Mouse (Mus musculus): Measurements from ENCODE around the gene Disp1. TPM values are rescaled to one million over a fixed set of nuclear protein-coding genes. Genes with fewer than 3 reads are reported as not detected.
A peak's percentile ranks its signal among the peaks of the same experiment; 100 is the strongest.

Gene Disp1
- polyA plus RNA-seq, 1 experiment from 2014 or later = 19.1 TPM

DNA sequence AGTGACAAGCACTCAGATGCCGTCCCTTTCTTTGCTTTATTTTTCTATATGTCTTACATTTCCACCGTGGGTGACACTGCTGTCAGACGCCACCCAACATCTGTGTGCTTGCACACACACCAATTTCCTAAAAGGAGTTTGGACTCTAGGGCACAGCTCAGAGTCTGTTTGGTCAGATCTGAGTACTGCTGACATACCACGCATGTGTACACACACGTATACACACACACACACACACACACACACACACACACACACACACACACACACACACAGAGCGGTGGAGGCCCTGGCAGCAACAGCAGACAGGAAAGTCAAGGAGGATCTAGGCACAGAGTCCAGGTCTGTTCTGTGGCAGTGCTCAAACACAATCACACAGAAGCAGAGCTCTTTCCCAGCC lies 61.1 kb downstream of the Disp1 start:
- Histone ChIP-seq H3K9me3 (no peaks in the 10 kb centered on the region), H3K9ac (no peak overlapping the region), H3K4me1 (peaks cover 16% of the 10 kb centered on the region), H3K4me2 (replicated peaks) (no peak overlapping the region), H3K27me3 (no peaks in the 10 kb centered on the region), H3K27ac (no peak overlapping the region), H3K36me3 (no peaks in the 10 kb centered on the region; the same call in 1 of the 2 replicates), H3K4me3 (no peak overlapping the region)
- ATAC-seq (ENCODE audit: insufficient number of reproducible peaks, insufficient read depth, low FRiP score, low TSS enrichment) = no peak
- WGBS = 74% methylated on average over 6 of the region's 6 CpGs

DNA sequence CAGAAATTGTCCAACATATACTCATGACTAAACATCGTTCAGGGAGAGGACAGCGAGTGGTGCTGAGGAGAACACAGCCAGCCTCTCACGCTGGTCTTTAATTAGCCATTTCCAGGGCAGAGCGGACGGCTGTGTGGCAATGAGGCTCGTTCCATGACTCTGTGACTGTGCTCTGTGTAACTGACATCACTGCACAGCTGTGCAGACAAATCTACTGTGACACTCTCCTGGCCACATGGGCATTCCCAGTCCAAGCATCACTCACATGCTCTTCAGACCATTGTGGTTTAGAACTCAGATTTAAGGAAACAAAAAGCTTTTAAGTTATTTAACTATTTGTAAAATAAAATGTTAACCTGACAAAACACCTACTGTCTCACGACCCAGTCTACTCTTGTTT lies 62.1 kb downstream of the Disp1 start:
- no peak overlapping the region for H3K4me2 ChIP-seq (replicated peaks)
- 57% methylated on average over 7 of the region's 7 CpGs for WGBS
- H3K4me1 ChIP-seq = peaks cover 15% of the 10 kb centered on the region
- no peak overlapping the region for H3K4me3 ChIP-seq
- H3K27ac ChIP-seq = no peak overlapping the region
- H3K27me3 ChIP-seq = no peaks in the 10 kb centered on the region
- no peak overlapping the region for H3K9ac ChIP-seq
- no peak for ATAC-seq (ENCODE audit: insufficient number of reproducible peaks, insufficient read depth, low FRiP score, low TSS enrichment)
- no peaks in the 10 kb centered on the region; the same call in 1 of the 2 replicates for H3K36me3 ChIP-seq
- no peaks in the 10 kb centered on the region for H3K9me3 ChIP-seq

DNA sequence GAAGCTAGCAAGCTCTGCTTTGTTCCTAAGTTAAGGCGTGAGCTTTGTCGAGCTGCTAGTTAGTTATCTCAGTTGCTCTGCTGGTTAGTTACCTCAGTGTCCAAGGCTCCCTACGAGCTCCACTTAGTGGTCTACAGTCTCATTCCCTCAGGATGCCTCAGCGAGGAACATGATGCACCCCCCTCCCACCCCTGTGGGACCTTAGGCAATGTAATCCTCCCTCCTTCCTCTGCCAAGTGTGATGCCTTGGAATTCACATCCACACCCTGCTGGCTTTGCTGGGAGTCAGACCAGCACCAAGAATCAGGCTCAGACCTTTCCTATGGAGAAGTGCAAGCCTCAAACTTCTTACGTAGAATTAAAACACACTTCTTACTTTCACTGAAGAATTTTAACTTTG lies 65.7 kb downstream of the Disp1 start:
- no peaks in the 10 kb centered on the region for H3K9me3 ChIP-seq
- WGBS = 70% methylated on average over 5 of the region's 5 CpGs
- no peak overlapping the region for H3K4me2 ChIP-seq (replicated peaks)
- peaks cover 13% of the 10 kb centered on the region for H3K4me1 ChIP-seq
- H3K27ac ChIP-seq = no peak overlapping the region
- no peaks in the 10 kb centered on the region; the same call in 1 of the 2 replicates for H3K36me3 ChIP-seq
- H3K27me3 ChIP-seq = no peaks in the 10 kb centered on the region
- ATAC-seq (ENCODE audit: insufficient number of reproducible peaks, insufficient read depth, low FRiP score, low TSS enrichment) = no peak
- no peak overlapping the region for H3K4me3 ChIP-seq
- no peak overlapping the region for H3K9ac ChIP-seq

DNA sequence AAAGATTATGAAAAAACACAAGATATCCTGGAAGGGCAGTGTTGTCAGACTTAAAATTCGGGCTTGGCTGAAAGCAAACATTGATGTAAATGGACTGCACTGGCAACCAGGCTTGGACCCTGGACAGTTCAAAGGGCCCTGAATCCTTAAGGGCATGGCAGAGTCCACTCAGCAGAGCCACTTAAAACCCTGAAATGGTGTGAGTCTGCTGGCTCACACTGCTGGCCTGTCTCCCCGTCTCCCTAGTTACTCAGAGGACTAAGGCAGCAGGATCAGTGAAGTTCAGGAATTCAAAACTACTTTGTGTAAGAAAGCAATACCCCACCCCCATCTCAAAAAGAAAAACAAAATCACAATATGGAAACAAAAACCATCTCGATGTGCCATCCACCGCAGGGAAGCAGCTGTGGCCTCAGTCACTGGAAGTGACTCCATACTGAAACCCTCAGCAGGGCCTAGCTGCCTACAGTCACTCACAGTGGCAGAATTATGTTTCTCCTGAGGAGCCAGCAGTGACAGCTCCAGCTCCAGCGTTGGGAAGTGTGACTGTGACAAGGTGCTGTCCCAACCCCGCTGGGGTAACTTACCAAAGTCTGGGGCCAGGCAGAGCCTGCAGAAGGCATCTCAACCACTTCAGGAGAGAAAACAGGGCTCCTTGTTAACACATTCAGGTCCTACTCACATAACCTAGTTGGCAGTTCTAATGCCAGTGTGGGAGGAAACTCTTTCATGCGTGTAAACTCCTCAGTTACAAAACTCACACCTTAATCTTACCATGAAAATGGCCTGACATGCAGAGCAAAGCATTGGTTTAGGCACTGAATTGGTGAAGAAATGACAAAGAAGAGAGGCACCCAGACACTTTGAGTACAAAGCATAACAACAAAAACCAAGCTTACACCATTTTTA lies 66.8 kb downstream of the Disp1 start:
- Histone ChIP-seq H3K36me3 (no peaks in the 10 kb centered on the region; the same call in 1 of the 2 replicates), H3K4me1 (peaks cover 23% of the 10 kb centered on the region), H3K9me3 (no peaks in the 10 kb centered on the region), H3K4me3 (no peak overlapping the region), H3K27ac (no peak overlapping the region), H3K27me3 (no peaks in the 10 kb centered on the region), H3K4me2 (replicated peaks) (no peak overlapping the region), H3K9ac (no peak overlapping the region)
- WGBS = 48% methylated on average over 7 of the region's 7 CpGs
- no peak for ATAC-seq (ENCODE audit: insufficient number of reproducible peaks, insufficient read depth, low FRiP score, low TSS enrichment)

DNA sequence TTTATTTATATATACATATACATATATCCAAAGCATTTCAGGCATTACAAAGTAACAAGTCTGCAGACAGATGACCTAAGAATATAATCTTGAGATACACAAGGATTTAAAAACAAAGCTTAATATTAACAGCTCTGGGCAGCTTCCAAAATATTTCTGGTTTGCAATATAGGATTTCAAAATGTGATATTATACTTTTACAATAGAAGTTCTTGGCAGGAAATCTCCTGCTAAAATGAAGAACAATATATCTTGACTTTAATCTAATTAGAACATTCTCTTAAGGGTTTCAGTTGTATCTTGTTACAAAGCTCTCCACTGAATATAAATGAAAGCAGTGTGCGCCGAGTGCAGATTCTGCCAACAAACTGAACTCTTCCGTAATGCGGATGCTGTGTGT lies 68.0 kb downstream of the Disp1 start:
- Histone ChIP-seq H3K27me3 (0 out of 2 replicates have a peak, but pooled peaks cover 6% of the 10 kb centered on the region), H3K4me3 (no peak overlapping the region), H3K4me2 (replicated peaks) (no peak overlapping the region), H3K36me3 (no peaks in the 10 kb centered on the region; the same call in 1 of the 2 replicates), H3K9ac (no peak overlapping the region), H3K4me1 (peaks cover 28% of the 10 kb centered on the region), H3K27ac (no peak overlapping the region), H3K9me3 (no peaks in the 10 kb centered on the region)
- 87% methylated on average over 4 of the region's 4 CpGs for WGBS
- no peak for ATAC-seq (ENCODE audit: insufficient number of reproducible peaks, insufficient read depth, low FRiP score, low TSS enrichment)

DNA sequence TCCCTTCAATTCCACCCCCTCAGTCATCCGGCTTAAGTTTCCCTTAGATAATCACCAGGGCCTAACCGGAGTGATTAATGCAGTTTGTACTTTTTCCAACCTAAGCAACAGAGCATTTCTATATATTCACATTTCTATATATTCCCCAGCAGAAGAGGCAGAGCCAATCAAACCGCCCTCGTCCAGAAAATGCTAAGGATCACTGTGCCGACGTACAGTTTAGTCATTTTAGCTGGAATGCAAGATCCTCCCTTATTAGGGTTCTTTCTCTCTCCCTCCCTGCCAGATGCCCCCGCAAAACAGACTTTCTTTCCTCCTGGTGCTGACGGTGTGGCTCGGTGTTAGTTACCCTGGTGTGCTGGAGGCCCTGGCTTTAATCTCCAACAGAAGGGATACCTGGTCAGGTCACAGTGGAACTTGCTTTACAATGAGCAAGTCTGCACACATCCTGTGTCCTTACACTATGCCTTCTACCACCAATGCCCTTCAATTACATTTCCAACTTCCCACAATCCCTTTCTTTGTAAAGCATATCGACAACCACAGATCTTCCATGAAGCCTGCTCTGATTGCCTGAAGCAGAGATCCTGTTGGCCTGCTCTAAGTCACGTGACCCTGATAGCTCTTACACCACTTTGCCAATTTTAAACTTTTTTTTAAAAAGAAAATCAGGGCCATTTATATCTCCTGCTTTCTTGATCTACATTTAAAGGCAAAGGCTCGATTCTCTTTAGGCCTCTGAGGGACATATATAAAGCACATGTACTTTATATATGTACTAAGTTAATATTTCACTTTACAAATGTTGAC lies 69.6 kb downstream of the Disp1 start:
- Histone ChIP-seq H3K9me3 (no peaks in the 10 kb centered on the region), H3K27ac (no peak overlapping the region), H3K4me3 (no peak overlapping the region), H3K4me2 (replicated peaks) (no peak overlapping the region), H3K27me3 (0 out of 2 replicates have a peak, but pooled peaks cover 6% of the 10 kb centered on the region), H3K36me3 (no peaks in the 10 kb centered on the region), H3K4me1 (peaks cover 40% of the 10 kb centered on the region), H3K9ac (no peak overlapping the region)
- WGBS = 59% methylated on average over 12 of the region's 12 CpGs
- ATAC-seq (ENCODE audit: insufficient number of reproducible peaks, insufficient read depth, low FRiP score, low TSS enrichment) = no peak

DNA sequence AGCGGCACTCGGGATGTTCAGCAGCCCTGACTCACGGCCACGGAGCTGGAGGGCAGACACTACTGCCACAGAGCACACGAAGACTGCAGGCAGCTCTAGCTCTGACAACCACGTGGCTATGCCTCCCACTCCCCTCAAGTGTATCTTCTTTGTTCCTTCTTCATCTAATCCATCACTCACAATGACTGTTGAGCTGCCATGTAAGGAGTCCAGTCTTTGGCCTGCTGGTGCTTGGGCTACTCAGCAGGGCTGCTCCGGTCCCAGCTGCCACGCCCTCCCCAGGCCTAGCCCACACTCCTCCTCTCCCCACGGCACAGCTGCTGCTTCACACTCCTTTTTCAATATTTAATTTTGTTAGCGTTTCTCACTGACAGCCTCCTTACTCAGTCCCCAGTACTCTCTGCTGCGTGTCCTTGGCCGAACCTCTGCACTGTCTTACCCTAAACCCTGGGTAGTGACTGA lies 70.9 kb downstream of the Disp1 start:
- H3K4me3 ChIP-seq = no peak overlapping the region
- ATAC-seq (ENCODE audit: insufficient number of reproducible peaks, insufficient read depth, low FRiP score, low TSS enrichment) = no peak
- H3K4me1 ChIP-seq = peaks cover 52% of the 10 kb centered on the region
- no peaks in the 10 kb centered on the region for H3K36me3 ChIP-seq
- 48% methylated on average over 12 of the region's 12 CpGs for WGBS
- no peak overlapping the region for H3K4me2 ChIP-seq (replicated peaks)
- 0 out of 2 replicates have a peak, but pooled peaks cover 6% of the 10 kb centered on the region for H3K27me3 ChIP-seq
- H3K9ac ChIP-seq = no peak overlapping the region
- H3K9me3 ChIP-seq = no peaks in the 10 kb centered on the region
- 0 out of 2 replicates have a peak overlapping the region, but pooled peaks have one; percentile 26 for H3K27ac ChIP-seq

DNA sequence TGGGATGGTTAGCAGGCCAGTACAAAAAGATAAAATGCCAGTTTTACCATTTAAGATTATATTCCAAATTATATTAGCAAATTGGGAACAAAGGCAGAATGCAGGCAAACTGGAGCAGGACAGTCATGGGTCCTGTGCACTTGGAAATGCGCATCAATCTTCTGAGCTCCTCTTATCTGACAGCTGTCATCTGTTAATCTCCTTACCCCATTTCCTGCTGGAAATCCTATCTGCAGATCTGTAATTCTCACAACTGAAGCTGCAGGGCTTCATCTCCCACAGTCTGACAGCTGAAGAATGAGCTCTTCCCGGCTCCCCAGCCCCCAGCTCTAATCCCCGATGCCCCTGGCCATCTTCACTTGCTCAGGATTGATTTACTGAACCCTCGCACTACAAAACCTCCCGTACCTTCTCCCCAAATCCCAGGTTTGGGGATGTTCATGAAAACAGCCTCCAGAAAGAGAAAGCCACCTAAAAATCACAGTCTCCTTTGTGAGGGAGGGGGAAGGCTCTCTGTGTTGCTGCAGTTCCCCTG lies 71.7 kb downstream of the Disp1 start:
- Histone ChIP-seq H3K4me3 (no peak overlapping the region), H3K4me1 (peaks cover 52% of the 10 kb centered on the region), H3K9ac (no peak overlapping the region), H3K36me3 (no peaks in the 10 kb centered on the region), H3K27ac (0 out of 2 replicates have a peak overlapping the region, but pooled peaks have one; percentile 26), H3K4me2 (replicated peaks) (no peak overlapping the region), H3K9me3 (no peaks in the 10 kb centered on the region), H3K27me3 (0 out of 2 replicates have a peak, but pooled peaks cover 6% of the 10 kb centered on the region)
- WGBS = 30% methylated on average over 5 of the region's 5 CpGs
- ATAC-seq (ENCODE audit: insufficient number of reproducible peaks, insufficient read depth, low FRiP score, low TSS enrichment) = no peak

DNA sequence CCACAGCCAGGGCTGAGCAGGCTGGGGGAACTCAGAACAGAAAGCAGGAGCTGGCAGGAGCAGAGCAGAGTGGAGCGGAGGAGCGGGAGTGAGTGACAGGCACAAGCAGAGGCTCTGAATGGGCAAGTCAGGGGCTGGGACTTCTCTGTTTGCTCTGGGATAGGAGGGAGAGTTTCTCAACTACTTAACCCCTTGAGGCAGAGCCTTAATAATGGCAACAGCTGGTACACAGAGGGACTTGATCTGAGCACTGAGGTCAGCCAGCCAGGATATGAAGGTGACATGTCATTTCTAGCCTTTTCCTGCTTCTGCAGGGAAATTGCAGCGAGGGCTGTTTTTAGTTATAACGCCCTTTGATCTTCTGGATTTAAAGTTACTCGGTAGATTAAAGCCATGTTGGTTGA lies 73.9 kb downstream of the Disp1 start:
- ATAC-seq (ENCODE audit: insufficient number of reproducible peaks, insufficient read depth, low FRiP score, low TSS enrichment) = peak; percentile 93; the same call in 1 of the 2 replicates
- Histone ChIP-seq H3K9ac (no peak overlapping the region), H3K4me1 (peaks cover 67% of the 10 kb centered on the region), H3K4me3 (peak overlapping the region; percentile 32; the same call in 1 of the 2 replicates), H3K36me3 (no peaks in the 10 kb centered on the region), H3K9me3 (no peaks in the 10 kb centered on the region), H3K4me2 (replicated peaks) (peak overlapping the region; percentile 36), H3K27ac (0 out of 2 replicates have a peak overlapping the region, but pooled peaks have one; percentile 41), H3K27me3 (0 out of 2 replicates have a peak, but pooled peaks cover 6% of the 10 kb centered on the region)
- WGBS = 3% methylated on average over 5 of the region's 5 CpGs

DNA sequence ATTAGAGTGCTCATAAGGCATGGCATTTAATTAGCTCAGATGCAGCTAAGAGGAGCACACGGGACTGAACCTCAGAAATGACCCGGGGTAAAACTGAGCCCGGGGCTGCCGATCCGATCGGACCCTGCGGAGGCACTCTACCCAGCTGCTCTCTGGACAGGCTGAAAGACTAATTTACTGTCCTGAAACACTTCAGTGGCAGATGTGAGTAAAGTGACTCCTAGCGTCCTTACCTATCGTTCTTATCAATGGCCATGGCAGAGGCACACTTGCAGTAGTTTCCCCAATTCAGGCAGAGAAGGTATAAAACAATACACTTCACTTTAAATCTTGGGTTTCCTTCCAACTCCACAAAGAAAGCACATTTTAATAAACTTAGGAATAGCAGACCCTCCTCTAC lies 74.5 kb downstream of the Disp1 start:
- 2% methylated on average over 9 of the region's 9 CpGs for WGBS
- Histone ChIP-seq H3K4me2 (replicated peaks) (peak overlapping the region; percentile 40), H3K27ac (no peak overlapping the region), H3K4me3 (peak overlapping the region; percentile 32), H3K36me3 (no peaks in the 10 kb centered on the region), H3K9ac (no peak overlapping the region), H3K27me3 (0 out of 2 replicates have a peak, but pooled peaks cover 6% of the 10 kb centered on the region), H3K9me3 (no peaks in the 10 kb centered on the region), H3K4me1 (peaks cover 70% of the 10 kb centered on the region)
- no peak for ATAC-seq (ENCODE audit: insufficient number of reproducible peaks, insufficient read depth, low FRiP score, low TSS enrichment)

DNA sequence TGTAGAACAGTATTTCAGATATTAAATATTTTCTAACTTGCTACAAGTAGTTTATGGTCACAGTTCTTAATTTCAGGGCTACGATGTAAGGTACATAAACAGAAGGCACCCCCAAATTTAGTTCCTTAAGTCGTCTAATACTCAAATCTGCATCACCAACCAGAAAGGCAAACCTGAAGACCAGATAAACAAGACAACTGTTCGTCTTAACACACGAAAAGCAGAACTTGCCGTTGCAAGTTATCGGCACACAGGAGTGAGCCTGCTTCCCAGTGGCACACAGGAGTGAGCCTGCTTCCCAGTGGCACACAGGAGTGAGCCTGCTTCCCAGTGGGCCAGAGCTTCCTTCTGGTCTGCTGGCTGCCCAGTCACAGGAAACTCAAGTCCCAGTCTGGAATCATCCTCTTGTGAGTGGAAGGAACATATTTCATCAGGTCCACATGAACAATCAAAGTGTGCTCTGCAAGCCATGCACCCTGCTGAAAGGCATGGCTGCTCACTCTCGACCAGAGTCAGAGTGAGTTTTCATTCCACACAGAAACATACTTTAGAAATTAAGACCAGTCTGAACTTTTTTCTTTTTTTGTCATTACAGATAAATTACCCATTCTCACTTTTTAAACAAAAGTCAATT lies 75.1 kb downstream of the Disp1 start:
- H3K27ac ChIP-seq = no peak overlapping the region
- H3K36me3 ChIP-seq = no peaks in the 10 kb centered on the region
- no peak for ATAC-seq (ENCODE audit: insufficient number of reproducible peaks, insufficient read depth, low FRiP score, low TSS enrichment)
- peak overlapping the region; percentile 32 for H3K4me3 ChIP-seq
- no peaks in the 10 kb centered on the region for H3K9me3 ChIP-seq
- H3K4me1 ChIP-seq = peaks cover 73% of the 10 kb centered on the region
- no peak overlapping the region for H3K9ac ChIP-seq
- H3K27me3 ChIP-seq = 0 out of 2 replicates have a peak, but pooled peaks cover 6% of the 10 kb centered on the region
- WGBS = 45% methylated on average over 7 of the region's 7 CpGs
- peak overlapping the region; percentile 40 for H3K4me2 ChIP-seq (replicated peaks)
